8 mouse cellular contexts compared by ENCODE assay signal in genomic region chr15:97003186-97003585, GRCm38 (mm10). TPM values are rescaled to one million over a fixed set of nuclear protein-coding genes. Genes with fewer than 3 reads are reported as not detected.
DNase-seq lines count a peak whose midpoint lies in the region; ATAC-seq and TF ChIP-seq lines count a peak whose summit lies in the region.

No protein-coding gene starts in this region.

- no peak for DNase-seq in embryonic facial prominence, embryonic 14.5 days (ENCODE audit: low spot score)
- DNase-seq in urinary bladder, postnatal 10 days (ENCODE audit: low spot score) = no peak
- DNase-seq in layer of hippocampus, postnatal 25 days (ENCODE audit: extremely low spot score in 1 of 2, low spot score in 1 of 2) = no peak
- no peak for DNase-seq in lung, adult 18-20 months
- DNase-seq in frontal cortex, postnatal 14 days (ENCODE audit: low spot score in 2 of 2) = no peak

- no peaks in the 10 kb centered on the region for H3K4me1 ChIP-seq in ES-Bruce4 (ENCODE audit: control insufficient read depth, insufficient read depth, low read length)
- H3K4me1 ChIP-seq in embryonic facial prominence, embryonic 14.5 days (ENCODE audit: control insufficient read depth, insufficient read depth, low read length) = peaks cover 35% of the 10 kb centered on the region
- peaks cover 3% of the 10 kb centered on the region; the same call in 1 of the 2 replicates for H3K4me1 ChIP-seq in hindbrain, embryonic 12.5 days
- H3K4me1 ChIP-seq in limb, embryonic 12.5 days (replicated peaks) = peaks cover 55% of the 10 kb centered on the region

- no peaks in the 10 kb centered on the region for H3K9me3 ChIP-seq in ES-Bruce4 (replicated peaks; ENCODE audit: control insufficient read depth, insufficient read depth, low read length, poor library complexity, severe bottlenecking)
- no peaks in the 10 kb centered on the region for H3K9me3 ChIP-seq in embryonic facial prominence, embryonic 14.5 days (ENCODE audit: control insufficient read depth, low read length)
- H3K9me3 ChIP-seq in hindbrain, embryonic 12.5 days (replicated peaks) = no peaks in the 10 kb centered on the region
- no peaks in the 10 kb centered on the region for H3K9me3 ChIP-seq in limb, embryonic 12.5 days

- H3K27me3 ChIP-seq in ES-Bruce4 (ENCODE audit: control insufficient read depth, insufficient read depth, low read length, poor library complexity, severe bottlenecking) = no peaks in the 10 kb centered on the region
- H3K27me3 ChIP-seq in embryonic facial prominence, embryonic 14.5 days (replicated peaks; ENCODE audit: control insufficient read depth, insufficient read depth, low read length) = no peaks in the 10 kb centered on the region
- no peaks in the 10 kb centered on the region for H3K27me3 ChIP-seq in hindbrain, embryonic 12.5 days
- H3K27me3 ChIP-seq in limb, embryonic 12.5 days = no peaks in the 10 kb centered on the region

- peak overlapping the region; percentile 50 for H3K4me3 ChIP-seq in ES-Bruce4 (ENCODE audit: low read depth, low read length)
- H3K4me3 ChIP-seq in embryonic facial prominence, embryonic 14.5 days (ENCODE audit: low read depth, low read length) = 0 out of 2 replicates have a peak overlapping the region, but pooled peaks have one; percentile 0
- H3K4me3 ChIP-seq in hindbrain, embryonic 12.5 days = peak overlapping the region; percentile 19; the same call in 1 of the 2 replicates
- peak overlapping the region; percentile 11; the same call in 1 of the 2 replicates for H3K4me3 ChIP-seq in limb, embryonic 12.5 days (replicated peaks)

- H3K27ac ChIP-seq in ES-Bruce4 (ENCODE audit: insufficient read depth, low read length) = no peak overlapping the region
- H3K27ac ChIP-seq in embryonic facial prominence, embryonic 14.5 days (replicated peaks; ENCODE audit: low read depth, low read length) = no peak overlapping the region; the same call in 1 of the 2 replicates
- H3K27ac ChIP-seq in hindbrain, embryonic 12.5 days = no peak overlapping the region
- H3K27ac ChIP-seq in limb, embryonic 12.5 days = peak overlapping the region; percentile 98

- TF ChIP-seq EP300 in ES-Bruce4 (IDR thresholded peaks at IDR 0.05; ENCODE audit: insufficient read depth, low read depth, low read length) = no peak

- TF ChIP-seq POLR2A in ES-Bruce4 (IDR thresholded peaks at IDR 0.05; ENCODE audit: insufficient read depth, low read length) = no peak

- 69% methylated on average over 6 of the region's 6 CpGs for WGBS in embryonic facial prominence, embryonic 14.5 days
- WGBS in hindbrain, embryonic 12.5 days = 74% methylated on average over 6 of the region's 6 CpGs
- WGBS in limb, embryonic 12.5 days = 76% methylated on average over 6 of the region's 6 CpGs

- no peak overlapping the region for H3K9ac ChIP-seq in ES-Bruce4 (ENCODE audit: low read depth, poor library complexity, severe bottlenecking)
- no peak overlapping the region for H3K9ac ChIP-seq in embryonic facial prominence, embryonic 14.5 days (ENCODE audit: low read depth, low read length)
- H3K9ac ChIP-seq in hindbrain, embryonic 12.5 days = 0 out of 2 replicates have a peak overlapping the region, but pooled peaks have one; percentile 13
- no peak overlapping the region for H3K9ac ChIP-seq in limb, embryonic 12.5 days (replicated peaks)

- peak overlapping the region; percentile 29; the same call in 1 of the 2 replicates for H3K4me2 ChIP-seq in embryonic facial prominence, embryonic 14.5 days (ENCODE audit: low read depth, low read length)
- peak overlapping the region; percentile 32 for H3K4me2 ChIP-seq in hindbrain, embryonic 12.5 days (replicated peaks)
- peak overlapping the region; percentile 30 for H3K4me2 ChIP-seq in limb, embryonic 12.5 days

- ATAC-seq in embryonic facial prominence, embryonic 14.5 days (ENCODE audit: low read depth) = no peak
- ATAC-seq in hindbrain, embryonic 12.5 days (ENCODE audit: low FRiP score) = no peak
- no peak for ATAC-seq in limb, embryonic 12.5 days (ENCODE audit: insufficient number of reproducible peaks, insufficient read depth, low FRiP score, low TSS enrichment, low read depth)

- TF ChIP-seq CTCF in ES-Bruce4 (IDR thresholded peaks at IDR 0.05; ENCODE audit: low read depth, low read length) = no peak

- peaks cover 55% of the 10 kb centered on the region for H3K36me3 ChIP-seq in ES-Bruce4 (ENCODE audit: control insufficient read depth, insufficient read depth, low read length, poor library complexity, severe bottlenecking)
- H3K36me3 ChIP-seq in embryonic facial prominence, embryonic 14.5 days (ENCODE audit: control insufficient read depth, insufficient read depth, low read length) = peaks cover 3% of the 10 kb centered on the region; the same call in 1 of the 2 replicates
- no peaks in the 10 kb centered on the region for H3K36me3 ChIP-seq in hindbrain, embryonic 12.5 days
- peaks cover 24% of the 10 kb centered on the region; the same call in 1 of the 2 replicates for H3K36me3 ChIP-seq in limb, embryonic 12.5 days

RNA-seq across cellular contexts. Expression of gene Slc38a4, which starts 52.6 kb away (rescaled TPM):
- 186 and 187 TPM in 2 replicates for polyA plus RNA-seq in ES-Bruce4 (2011; ENCODE audit: insufficient read depth, insufficient read length, low read depth, missing spikeins)
- polyA plus RNA-seq in embryonic facial prominence, embryonic 14.5 days (2014; fragmentation: Nextera tagmentation; extraction: Ambion mirVana) = 89.0 and 93.5 TPM in 2 replicates
- 29.1 and 37.5 TPM in 2 replicates for polyA plus RNA-seq in hindbrain, embryonic 12.5 days (2016; fragmentation: Nextera tagmentation; extraction: Ambion mirVana)
- 57.7 and 66.8 TPM in 2 replicates for polyA plus RNA-seq in limb, embryonic 12.5 days (2016; fragmentation: Nextera tagmentation; extraction: Ambion mirVana)
- total RNA-seq in layer of hippocampus, postnatal 25 days (2021) = under 1 TPM; 0.77 to 0.91 TPM

Comparison
In these comparisons a context has a peak if more than half of its experiments do, and no peak if none do; other contexts are left out.
1. H3K4me3 ChIP-seq: peak in every context shown above with its lines; median percentile 50 in ES-Bruce4; 19 in hindbrain, embryonic 12.5 days; 11 in limb, embryonic 12.5 days; 0 in embryonic facial prominence, embryonic 14.5 days.